Mouse (Mus musculus) megakaryocyte, embryonic 14.5 days (primary cell): ENCODE results near the gene Mrpl48. TPM values are rescaled to one million over a fixed set of nuclear protein-coding genes. Genes with fewer than 3 reads are reported as not detected.
A peak's percentile ranks its signal among the peaks of the same experiment; 100 is the strongest.

ENCODE experiments used
- H3K27me3 ChIP-seq: replicated peaks from 2 replicates; pipeline ENCODE3; 2012; ENCODE audit warnings: inconsistent platforms
- H3K36me3 ChIP-seq: replicated peaks from 2 replicates; pipeline ENCODE3; 2012; ENCODE audit warnings: low read length, inconsistent platforms, mixed read lengths
- H3K4me1 ChIP-seq: 2 replicates; pipeline ENCODE4 v1.6.1; 2012; ENCODE audit warnings: inconsistent platforms
- H3K4me3 ChIP-seq: replicated peaks from 2 replicates; pipeline ENCODE3; 2012; ENCODE audit warnings: moderate library complexity, mild to moderate bottlenecking, inconsistent platforms
- H3K9me3 ChIP-seq: 2 replicates; pipeline ENCODE4 v1.6.1; 2012; ENCODE audit warnings: inconsistent platforms
- FLI1 ChIP-seq: IDR thresholded peaks from 2 replicates; pipeline ENCODE4 v1.6.1; 2012; ENCODE audit warnings: low read length, inconsistent platforms, mixed read lengths
- GATA1 ChIP-seq: IDR thresholded peaks from 3 replicates; pipeline ENCODE4 v1.6.1; 2012; ENCODE audit warnings: mixed read lengths, low read length, inconsistent platforms, borderline replicate concordance
- polyA plus RNA-seq: library from polyadenylated mRNA; stranded (reverse); fragments of >175 nt; gene quantifications from 2 replicates; pipeline ENCODE4 v1.2.3, GENCODE M21; 2012; ENCODE audit warnings: low replicate concordance; ENCODE audit not compliant: insufficient read depth

The Mrpl48 gene
- polyA plus RNA-seq, 1 experiment, result 6.0 TPM

DNA sequence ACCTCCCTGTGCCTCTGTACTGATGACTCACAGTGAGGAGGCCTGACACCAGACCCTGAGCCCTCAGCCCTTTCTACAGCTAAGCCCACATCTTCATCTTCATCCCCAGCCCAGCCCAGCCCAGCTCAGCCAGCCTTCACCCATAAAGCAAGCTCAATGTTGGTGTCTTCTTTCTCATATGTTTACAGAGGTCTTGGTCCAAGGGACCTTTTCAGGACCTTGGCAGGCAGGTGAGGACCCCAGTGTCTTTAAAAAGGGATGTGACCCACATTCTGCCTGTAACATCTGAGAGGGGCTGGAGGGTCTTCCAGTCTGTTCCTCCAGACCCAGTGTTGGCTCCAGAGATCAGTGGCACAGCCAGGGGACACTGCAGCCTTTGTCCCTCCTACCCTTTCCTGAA lies 108.6 kb downstream of the Mrpl48 start:
- H3K36me3 ChIP-seq, result peaks cover 65% of the 10 kb centered on the region
- H3K4me1 ChIP-seq, result peaks cover 85% of the 10 kb centered on the region
- no peak overlapping the region for H3K4me3 ChIP-seq
- peaks cover 7% of the 10 kb centered on the region for H3K27me3 ChIP-seq
- TF ChIP-seq GATA1, result no peak
- no peaks in the 10 kb centered on the region for H3K9me3 ChIP-seq

DNA sequence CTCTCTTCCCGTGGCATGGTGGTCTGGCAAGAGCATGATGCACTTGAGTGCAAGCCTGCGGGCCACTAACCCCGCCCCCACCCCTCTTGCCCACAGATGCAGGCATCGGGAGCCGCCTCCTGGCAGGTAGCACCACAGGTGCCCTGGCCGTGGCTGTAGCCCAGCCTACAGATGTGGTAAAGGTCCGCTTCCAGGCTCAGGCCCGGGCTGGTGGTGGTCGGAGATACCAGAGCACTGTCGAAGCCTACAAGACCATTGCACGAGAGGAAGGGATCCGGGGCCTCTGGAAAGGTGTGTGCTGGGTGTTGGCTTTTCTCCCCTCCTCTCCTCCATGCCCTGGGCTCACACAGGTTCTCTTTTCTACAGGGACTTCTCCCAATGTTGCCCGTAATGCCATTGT lies 110.1 kb downstream of the Mrpl48 start:
- Histone ChIP-seq H3K4me1 (peaks cover 80% of the 10 kb centered on the region), H3K4me3 (no peak overlapping the region), H3K36me3 (peaks cover 71% of the 10 kb centered on the region), H3K27me3 (no peaks in the 10 kb centered on the region), H3K9me3 (no peaks in the 10 kb centered on the region)
- TF ChIP-seq GATA1, result no peak
- no peak for TF ChIP-seq FLI1

- peaks cover 79% of the 10 kb centered on the region for H3K4me1 ChIP-seq
- no peak for TF ChIP-seq FLI1
- TF ChIP-seq GATA1, result no peak
- no peaks in the 10 kb centered on the region for H3K9me3 ChIP-seq
- H3K36me3 ChIP-seq, result peaks cover 71% of the 10 kb centered on the region
- peak overlapping the region; percentile 24 for H3K4me3 ChIP-seq
- H3K27me3 ChIP-seq, result no peaks in the 10 kb centered on the region
Observed at GRCm38 (mm10) chr7:100497402-100497801, 110.7 kb downstream of the Mrpl48 start.

- Histone ChIP-seq H3K4me3 (peak overlapping the region; percentile 69), H3K4me1 (peaks cover 77% of the 10 kb centered on the region), H3K36me3 (peaks cover 71% of the 10 kb centered on the region), H3K9me3 (no peaks in the 10 kb centered on the region), H3K27me3 (no peaks in the 10 kb centered on the region)
- TF ChIP-seq GATA1, result no peak
- TF ChIP-seq FLI1, result no peak
Observed at GRCm38 (mm10) chr7:100496791-100497190, 111.3 kb downstream of the Mrpl48 start.

- Histone ChIP-seq H3K27me3 (no peaks in the 10 kb centered on the region), H3K9me3 (no peaks in the 10 kb centered on the region), H3K36me3 (peaks cover 71% of the 10 kb centered on the region), H3K4me3 (peak overlapping the region; percentile 94), H3K4me1 (peaks cover 76% of the 10 kb centered on the region)
- TF ChIP-seq FLI1 (no peak), GATA1 (no peak)
Observed at GRCm38 (mm10) chr7:100496371-100496770, 111.7 kb downstream of the Mrpl48 start.

Other genes starting within 250 kb of the Mrpl48 start
- gene C2cd3, start 236.1 kb downstream of the Mrpl48 start, polyA plus RNA-seq, result 3.6 and 10.7 TPM in 2 replicates
- gene Ppme1, start 236.0 kb downstream of the Mrpl48 start, polyA plus RNA-seq, result 14.3 and 41.4 TPM in 2 replicates
- gene Ucp3, start 135.3 kb downstream of the Mrpl48 start, polyA plus RNA-seq, result not detected in 2 replicates
- 395 and 840 TPM in 2 replicates for gene Ucp2, start 115.0 kb downstream of the Mrpl48 start, polyA plus RNA-seq
- gene Dnajb13, start 93.3 kb downstream of the Mrpl48 start, polyA plus RNA-seq, result not detected in 2 replicates
- gene Coa4, start 71.2 kb downstream of the Mrpl48 start, polyA plus RNA-seq, result 3.6 and 17.4 TPM in 2 replicates
- gene Rab6a, start 891 bp downstream of the Mrpl48 start, polyA plus RNA-seq, result 25.4 and 50.0 TPM in 2 replicates
- not detected in 2 replicates for gene Plekhb1, start 54.1 kb upstream of the Mrpl48 start, polyA plus RNA-seq
- gene Fam168a, start 98.3 kb upstream of the Mrpl48 start, polyA plus RNA-seq, result 2.9 and 4.0 TPM in 2 replicates